Mouse (Mus musculus): ENCODE measurements at regions not wholly inside any gene's neighbourhood (a gene's known extent, or its start where the extent isn't known, plus 50 kb on each side); places are given as distances from the start of the nearest gene placed in this dataset.

DNA sequence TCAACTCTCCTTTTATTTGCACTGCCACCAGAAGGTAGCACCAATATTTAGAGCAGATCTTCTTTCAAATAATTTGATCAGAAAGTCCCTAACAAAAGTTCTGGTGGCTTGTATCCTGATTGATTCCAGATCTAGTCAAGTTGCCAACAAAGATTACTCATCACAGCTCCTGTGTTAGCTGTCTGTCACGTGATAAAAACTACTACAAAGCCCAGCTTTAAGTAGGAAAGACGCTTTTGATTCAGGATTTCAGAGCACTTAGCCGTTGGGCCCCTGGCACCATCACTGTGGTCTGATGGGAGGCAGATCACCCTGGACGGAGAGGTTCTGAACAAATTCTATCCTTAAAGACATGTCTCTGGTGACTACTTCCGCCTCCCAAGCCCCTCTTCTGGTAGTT is 241.6 kb upstream of the Il12b start:
- DNase-seq, result no peak

DNA sequence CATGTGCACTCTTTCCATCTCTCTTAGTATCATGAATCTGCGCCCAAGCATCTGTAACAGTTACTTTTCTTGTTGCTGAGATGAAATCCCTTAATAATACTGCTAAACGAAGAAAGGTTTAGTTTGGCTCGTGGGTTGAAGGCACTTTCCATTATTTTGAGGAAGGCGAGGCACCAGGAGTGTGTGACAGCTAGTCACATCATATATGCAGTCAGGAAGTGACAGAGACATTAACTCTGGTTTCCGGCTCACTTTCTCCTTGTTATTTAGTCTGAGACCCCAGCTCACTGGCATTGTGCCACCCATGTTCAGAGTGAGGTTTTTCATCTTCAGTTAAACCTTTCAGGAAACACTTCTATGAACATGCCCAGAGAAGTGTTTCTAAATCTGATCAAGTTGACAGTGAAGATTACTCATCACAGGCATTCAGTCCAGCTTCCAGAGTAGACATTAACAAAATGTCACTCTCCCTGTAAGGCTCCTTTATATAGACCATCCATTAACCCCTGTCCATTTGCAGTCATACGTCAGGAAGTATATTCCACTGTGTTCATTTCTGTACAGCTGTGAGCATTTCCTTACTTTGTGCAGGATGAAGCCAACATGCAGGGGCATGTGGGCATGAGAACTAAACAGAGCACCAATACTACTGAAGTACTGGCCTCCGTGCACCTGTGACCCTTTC is 238.0 kb upstream of the Il12b start:
- no peak for DNase-seq

DNA sequence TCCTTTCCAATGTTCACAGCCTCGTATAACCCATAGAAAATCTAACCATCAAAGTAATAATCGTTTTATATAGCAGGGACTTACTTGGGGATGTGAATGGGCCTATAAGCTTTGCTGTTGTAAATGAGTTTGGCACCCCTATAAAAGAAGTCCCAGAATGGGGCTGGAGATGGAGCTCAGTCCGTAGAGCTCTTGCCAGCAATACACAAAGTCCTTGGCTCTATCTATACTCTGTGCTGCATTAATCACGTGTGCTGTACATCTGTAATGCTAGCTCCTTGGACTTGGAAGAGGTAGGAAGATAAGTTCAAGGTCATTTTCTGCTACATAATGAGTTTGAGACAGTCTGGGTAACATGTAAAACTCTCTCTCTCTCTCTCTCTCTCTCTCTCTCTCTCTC is 236.8 kb upstream of the Il12b start:
- no peak for DNase-seq

DNA sequence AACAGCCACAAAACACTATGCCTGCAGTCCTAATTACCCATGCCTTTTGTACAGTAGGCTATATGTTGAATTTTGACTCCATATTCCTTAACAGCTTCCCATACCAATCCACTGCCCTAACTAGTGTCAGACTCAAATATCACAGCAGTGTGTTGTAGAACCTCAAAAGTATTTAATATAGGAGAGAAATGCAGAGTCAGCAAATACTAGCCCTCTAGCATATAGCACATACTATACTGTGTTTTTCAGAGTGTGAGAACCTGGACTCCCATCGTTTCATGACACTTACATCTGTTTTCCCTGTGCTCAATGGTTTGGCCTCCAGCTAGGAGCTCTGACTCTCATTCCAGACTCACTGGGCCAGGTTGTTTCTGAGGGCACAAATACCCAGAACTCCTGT is 236.1 kb upstream of the Il12b start:
- DNase-seq, result no peak

DNA sequence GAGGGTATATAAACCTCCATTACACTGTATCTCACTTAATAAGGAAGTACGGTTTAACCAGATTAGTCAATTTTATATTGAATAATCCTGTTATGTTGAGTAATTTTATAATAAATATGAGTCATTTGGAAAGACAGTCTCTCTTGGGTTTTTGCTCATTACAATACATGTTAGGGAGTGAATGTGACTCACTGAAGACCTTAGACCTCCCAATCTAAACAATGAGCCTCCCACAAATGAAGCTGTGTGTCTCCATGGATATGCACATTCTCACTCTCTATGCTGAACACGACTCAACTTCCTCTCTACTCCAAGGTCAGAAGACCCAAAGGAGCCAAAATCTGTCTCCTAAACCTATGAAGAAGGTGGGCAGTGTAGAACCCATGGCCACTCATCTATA is 235.7 kb upstream of the Il12b start:
- no peak for DNase-seq

DNA sequence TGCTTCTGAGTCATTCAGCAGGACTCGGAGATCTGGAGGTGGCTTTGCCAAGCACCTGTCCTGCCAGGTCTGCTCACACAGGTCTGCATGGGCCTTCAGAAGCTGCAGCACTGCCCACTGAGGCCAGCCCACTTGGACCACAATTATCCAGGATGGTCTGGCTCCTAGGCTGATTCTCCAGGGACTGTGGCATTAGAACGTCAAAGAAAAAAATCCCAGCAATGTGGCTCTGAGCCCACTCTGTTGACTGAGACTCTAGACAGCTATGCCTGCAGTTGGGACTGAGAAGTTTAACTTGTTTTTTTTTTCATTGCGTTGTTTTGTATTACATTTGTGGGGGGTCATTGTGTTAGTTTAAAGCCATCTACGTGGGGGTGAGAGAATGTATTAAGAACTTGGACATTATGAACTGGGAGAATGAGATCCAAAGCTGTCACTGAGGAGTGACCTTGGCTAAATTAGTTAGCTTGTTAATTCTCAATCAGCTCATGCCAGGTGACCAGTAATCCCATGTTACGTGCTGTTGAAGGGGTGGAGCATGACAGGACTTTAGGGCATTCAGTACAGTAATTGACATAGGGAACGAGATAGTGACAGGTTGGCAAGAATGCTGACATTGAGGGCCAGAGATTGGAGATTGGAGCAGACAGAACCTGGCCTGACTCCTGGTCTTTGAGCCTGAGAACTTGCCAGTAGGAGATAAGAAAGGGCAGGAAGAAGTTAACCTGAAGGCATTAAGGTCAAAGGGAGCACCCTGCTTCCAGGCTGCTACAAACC is 232.0 kb upstream of the Il12b start:
- DNase-seq, result no peak

DNA sequence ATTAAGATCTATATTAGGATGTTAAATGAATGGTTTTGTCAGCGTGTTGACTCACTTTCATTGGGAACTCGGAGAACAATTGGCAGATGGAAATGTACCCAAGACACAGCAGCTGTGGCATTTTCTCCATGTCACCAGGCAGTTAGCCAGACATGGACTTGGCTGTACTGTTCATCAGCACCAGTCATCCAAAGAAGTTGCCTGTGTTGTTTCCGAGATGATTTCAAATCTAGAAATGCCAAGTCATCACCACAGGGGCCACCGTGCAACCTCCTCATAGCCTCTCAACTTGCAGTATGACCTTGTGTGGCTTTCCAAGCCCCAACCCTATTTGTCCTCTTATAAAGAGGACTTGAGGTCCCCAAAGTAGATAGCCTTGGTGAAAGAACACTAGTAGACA is 227.4 kb upstream of the Il12b start:
- no peak for DNase-seq

DNA sequence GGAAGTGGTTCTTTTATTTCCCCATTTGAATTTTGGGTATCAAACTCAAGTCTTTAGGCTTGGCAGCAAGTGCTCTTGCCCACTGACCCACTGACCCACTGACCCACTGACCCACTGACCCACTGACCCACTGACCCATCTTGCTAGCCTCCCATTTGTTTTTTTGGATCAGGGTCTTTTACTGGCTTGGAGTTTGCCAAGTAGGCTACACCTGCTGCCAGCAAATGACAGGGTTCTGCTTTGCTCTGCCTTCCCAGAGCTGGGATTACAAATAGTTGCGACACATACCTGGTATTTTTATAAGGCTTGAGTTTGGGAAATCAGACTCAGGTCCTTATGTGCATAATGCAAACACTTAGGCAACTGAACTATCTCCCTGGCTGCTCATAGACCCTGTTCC is 226.7 kb upstream of the Il12b start:
- DNase-seq, result no peak

DNA sequence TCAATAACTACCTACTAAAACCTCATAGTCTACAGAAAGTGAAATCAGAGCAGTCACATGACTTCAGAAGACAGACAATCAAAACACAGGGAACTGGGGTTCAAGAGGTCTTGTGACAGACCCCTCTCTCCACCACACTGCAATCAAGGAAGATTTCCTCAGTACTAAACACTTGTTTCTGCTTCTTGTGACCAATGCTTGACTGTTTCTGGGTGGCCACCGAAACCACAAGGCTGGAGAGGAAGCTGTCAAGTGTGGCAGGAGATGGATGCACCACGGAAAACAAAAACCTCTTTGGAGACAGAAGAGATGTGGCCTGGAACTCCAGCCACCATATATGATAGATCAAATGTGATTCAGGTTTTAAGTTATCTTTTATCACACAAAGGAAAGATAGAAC is 225.3 kb upstream of the Il12b start:
- DNase-seq, result no peak

DNA sequence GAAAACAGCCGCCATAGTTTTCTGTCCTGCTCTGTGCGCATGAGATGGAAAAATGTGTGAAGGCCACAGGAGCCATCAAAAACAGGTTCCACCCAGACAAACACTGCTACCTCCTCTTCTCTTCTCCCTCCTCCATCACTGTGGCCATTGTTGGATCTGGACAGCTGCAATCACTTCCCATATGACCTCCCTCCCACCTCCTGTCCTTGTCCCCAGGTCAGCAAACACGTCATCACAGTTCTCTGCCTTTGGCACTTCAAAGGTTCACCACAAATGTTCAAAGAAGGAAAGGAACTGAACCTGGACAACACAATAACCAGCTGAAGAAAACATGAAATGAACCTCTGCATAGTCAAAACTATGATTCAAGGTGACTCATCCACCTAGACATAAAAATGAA is 220.2 kb upstream of the Il12b start:
- DNase-seq, result no peak

DNA sequence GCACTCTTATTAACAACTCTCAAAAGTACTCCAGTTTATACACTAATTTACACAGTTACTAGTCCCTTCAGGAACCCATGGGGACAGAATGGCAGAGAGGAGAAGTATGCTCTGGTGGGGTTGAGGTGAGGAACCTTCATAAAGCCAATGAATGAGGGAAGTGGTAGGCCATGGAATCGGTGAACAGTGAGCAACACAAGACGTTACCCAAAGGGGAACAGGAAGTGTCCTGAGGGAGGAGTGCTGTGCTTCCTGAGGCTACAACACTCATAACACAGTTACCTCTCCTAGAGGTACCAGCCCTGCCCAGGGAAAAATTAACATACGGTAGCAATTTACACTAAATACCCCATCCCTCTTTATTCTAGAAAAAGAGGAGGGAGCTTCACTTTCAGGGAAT is 216.0 kb upstream of the Il12b start:
- DNase-seq, result no peak

DNA sequence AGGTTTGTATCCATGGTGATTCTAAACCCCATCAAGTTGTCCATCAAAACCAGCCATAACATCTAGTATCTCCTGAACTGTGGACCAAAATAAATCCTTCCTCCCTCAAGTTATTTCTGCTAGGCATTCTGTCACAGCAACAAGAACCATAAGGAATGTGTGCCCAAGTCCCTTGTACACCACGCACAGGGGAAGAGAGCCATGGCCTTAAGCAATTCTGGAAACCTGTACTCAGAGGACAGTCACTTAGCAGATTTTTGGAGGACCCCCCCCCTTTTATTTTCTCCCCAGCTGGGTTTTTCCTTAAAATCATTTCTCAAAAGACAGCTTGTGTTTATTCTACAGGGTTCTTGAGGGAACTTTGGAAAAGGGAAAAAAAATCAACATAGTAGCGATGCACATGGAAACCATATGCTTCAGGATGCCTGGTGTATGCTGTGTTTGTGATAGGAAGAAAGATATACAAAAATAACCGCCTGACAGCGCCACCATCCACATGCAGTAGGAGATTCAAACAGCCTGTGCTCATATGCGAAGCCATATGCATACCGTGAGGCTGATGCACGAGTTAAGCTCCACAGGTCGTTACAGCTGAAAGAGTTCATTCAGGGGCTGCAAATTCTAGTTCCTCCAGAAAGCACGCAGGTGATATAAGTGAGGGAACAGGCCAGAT is 214.5 kb upstream of the Il12b start:
- DNase-seq, result no peak

DNA sequence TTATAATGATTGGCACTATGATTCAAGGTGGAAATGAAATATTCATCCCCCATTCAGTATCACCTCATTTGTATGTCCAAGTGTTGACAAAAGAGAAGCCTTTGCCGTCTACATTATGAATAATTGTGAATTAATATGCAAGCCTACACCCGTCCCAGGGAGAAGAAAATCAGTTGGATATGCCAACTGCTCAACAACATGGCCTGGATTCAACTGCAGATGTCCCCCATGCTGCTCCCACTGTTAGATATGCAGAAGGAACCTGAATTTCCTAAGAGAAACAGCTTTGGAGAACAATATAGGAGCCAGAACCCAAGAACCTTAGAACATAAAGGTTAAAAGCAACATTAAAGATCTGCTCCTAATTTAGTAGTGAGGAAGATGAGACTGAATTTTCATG is 211.7 kb upstream of the Il12b start:
- no peak for DNase-seq

DNA sequence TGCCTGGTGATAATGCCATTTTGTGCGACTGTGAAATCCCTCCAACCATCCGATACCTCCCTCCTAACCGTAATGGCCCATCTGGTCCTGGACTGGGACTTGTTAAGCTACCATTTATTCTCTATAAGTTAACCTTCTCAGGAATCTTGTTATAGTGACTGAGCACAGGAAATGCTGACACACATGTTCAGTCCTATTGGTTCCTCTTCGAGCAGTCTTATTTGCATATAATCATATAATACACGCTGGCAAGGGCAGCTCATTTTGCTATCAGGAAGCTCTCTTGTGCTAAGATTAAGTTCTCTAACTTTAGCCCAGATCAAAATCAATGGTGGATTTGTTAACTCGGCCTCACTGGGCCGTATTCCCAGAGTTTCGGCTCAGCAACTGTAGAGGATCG is 206.1 kb upstream of the Il12b start:
- DNase-seq, result no peak

DNA sequence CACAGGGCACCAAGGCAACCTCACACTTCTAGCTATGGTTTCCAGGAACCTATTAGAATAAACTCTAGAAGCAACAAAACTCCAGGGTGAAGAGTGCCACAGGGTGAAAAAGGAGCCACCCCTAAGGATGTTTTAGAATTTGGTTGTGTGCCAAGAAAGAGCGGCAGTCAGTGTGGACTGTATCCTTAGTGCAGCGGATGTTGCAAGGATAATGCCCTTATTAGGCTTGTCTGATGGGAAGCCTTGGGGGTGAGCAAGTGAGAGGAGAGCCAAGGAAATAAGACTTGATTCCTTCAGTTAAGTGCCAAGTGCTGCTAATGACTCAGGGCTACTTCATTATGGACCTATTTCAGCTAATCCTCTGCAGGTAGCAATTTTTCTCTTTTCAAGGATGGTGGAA is 197.1 kb upstream of the Il12b start:
- no peak for DNase-seq

DNA sequence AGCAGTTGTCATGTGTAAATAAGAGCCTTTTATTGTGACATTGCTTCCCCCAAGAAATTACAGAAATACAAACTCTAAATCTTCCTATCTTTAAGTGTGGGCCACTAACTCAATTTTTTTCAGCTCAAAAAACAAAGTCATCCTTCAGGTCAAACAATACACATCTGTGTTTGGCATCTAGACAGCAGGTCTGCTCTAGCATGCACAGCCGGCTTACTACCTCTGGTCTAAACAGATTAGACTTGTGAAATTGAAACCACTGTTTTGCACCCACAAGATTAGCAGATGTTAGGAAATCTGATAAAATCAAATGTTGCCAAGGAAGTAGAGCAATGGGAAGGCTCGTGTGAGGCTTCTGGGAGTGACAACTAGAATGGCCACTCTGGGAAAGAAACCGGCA is 195.5 kb upstream of the Il12b start:
- DNase-seq, result no peak

DNA sequence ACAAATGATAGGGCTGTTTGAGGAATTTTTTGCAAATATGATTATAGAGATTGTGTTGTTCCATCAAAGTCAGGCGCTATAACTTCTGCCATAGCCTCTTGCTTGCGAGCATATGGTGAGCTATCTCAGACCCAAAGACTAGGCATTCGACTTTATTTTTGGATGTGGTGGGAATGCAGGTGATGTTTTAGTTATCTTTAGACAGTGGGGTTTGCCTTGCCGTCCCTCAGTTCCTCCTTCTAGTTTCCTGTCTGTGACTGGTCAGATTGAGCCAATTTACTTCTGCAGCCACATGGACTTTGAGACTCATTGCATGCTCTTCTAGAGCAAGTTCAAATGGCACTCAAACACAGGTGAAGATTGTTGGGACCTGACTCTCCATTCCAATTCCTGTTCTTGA is 193.0 kb upstream of the Il12b start:
- DNase-seq, result no peak

DNA sequence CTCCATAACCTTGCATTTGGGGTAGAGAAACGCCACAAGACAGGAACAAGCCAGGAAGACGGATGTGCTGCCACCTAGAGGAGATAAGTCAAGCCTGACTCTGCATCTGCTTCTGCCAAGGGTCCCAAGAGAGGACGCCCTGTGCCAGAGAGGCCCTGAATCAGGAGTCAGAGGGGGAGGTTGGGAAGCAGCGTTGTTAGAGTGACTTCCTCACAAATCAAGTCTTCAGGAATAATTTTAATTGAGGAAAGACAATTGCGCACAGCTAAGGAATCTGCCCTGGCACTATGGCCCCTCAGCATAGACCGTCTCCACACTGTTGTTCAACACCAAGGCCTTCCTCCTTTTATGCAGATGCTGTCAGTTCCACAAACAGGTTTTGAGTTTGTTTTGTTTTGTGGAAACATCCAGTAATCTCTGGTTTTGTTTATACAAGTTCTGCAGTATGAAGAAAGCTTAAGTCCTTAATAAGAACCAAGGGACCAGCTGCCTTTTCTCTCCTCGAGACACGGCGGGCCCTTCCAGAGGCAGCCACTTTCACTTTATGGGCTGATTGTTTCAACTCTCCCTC is 187.9 kb upstream of the Il12b start:
- peak in 1 of 2 experiments; percentile 5 for DNase-seq

DNA sequence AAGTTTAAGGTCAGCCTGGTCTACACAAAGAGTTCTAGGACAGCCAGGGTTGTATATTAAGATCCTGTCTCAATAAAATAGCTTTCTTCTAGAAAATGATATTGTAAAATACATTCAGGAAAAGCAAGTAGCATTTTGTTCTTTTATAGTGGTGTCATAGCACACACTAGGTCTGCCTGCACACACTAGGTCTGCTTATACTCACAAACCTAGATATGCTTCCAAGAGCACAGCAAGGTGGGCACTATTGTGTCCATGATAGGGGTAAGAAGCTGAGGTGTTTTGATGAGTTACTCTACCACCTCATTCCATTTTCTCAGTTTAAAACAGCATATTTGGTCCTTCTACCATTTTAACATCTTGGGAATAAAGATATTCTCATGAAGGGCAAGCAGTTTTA is 185.8 kb upstream of the Il12b start:
- DNase-seq, result no peak

DNA sequence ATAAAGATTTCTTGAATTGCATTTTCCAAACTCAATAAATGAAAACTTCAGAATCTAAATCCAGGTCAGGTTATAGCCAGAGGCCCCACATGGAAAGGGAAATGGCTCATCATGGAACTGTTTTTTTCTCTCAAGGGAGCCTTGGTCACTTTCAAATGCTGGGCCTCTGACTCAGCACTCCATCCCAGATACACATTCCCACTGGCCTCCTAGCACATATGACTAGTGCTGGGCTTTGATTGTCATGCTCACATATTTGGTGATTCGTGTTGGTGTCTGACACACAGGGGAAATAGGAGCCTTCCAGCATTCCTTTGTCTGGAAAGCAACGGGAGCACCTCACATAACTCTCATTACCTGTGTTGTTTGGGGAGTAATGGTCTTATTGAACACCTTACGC is 183.5 kb upstream of the Il12b start:
- DNase-seq, result no peak

DNA sequence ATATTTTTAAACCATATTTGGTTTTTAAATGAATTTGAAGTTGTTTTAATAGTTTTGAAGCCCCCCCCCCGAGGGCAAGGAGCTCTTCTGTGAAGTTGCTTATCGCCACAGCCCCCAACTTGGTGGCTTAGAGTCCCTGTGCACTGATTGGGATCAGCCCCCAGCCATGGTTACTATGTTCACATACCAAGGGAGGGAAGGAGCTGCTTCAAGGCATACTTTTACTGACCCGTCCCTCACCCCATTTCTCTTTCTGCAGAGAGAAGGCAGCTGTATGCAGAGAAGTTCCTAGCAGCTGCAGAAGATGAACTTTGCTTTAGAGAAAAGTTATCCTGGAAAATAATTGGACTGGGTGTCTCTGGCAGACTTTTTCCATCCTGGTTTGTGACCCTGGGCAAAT is 179.9 kb upstream of the Il12b start:
- DNase-seq, result no peak

DNA sequence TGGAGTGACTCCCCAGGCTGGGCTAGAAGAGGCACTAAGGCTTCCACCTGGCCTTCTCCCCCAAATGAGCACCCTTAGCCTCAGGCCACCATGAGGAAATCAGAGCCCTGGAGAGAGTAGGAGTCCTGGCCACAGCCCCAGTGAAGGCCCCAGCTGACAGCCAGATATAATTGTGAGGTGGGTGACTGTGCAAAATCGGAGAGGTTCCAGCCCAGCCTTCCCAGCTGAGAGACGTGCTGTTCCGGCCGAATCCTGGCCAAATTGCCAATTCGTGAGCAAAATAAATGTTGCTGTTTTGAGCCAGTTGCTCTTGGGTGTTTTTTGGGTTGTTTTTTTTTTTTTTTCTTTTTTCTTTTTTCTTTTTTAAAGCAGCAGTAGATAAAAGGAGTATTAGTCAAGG is 169.9 kb upstream of the Il12b start:
- no peak for DNase-seq

DNA sequence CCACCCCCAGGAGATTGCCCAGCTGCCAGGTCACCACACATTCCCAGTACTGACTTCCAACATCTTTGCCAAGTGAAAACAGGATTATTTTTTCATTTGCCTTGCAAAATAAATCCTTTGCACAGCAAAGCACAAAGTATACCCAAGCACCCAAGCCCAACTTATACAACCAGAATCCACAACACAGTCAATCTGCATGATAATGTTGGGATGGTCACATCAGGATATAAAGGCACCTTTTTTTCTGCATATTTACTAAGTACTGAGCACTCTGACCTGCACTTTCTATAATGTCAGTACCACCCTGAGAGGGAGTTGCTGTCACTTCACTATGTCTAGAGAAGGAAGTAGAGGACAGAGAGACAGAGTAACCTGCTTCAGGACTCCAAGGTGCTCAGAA is 164.4 kb upstream of the Il12b start:
- no peak for DNase-seq

DNA sequence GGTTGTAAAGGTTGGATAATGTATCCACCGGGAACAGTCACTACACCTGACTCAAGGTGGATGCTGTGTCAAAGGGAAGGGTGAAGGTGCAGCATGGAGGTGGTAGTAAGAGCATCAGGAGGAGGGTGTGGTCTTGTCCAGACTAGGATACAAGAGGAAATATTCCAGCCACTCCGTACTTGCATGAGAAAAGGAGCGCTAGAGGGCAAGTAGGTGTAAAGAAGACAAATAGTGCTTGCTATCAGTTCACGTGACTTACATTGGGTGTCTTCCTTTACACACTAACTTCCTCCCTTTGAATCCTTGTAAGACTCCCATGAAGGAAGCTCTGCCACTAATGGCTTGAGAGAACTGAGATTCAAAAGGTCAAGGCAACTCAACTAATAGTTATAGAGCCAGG is 161.8 kb upstream of the Il12b start:
- DNase-seq, result no peak

Data from spleen, adult 18-20 months (tissue).